Mouse (Mus musculus) embryonic facial prominence, embryonic 10.5 days (tissue): ENCODE results near the gene Ldlrad3. TPM values are rescaled to one million over a fixed set of nuclear protein-coding genes. Genes with fewer than 3 reads are reported as not detected.
A peak's percentile ranks its signal among the peaks of the same experiment; 100 is the strongest.

Experiments
- DNase-seq: peaks from one replicate; pipeline ENCODE4 v3.0.0-alpha.2; 2017; ENCODE audit warnings: low spot score
- H3K27ac ChIP-seq: fragments of 300-500 bp; sonication (generic); replicated peaks from 2 replicates; pipeline ENCODE4 v1.5.1; 2016; ENCODE audit warnings: mild to moderate bottlenecking
- H3K27me3 ChIP-seq: fragments of 300-500 bp; sonication (generic); replicated peaks from 2 replicates; pipeline ENCODE4 v1.6.1; 2016; ENCODE audit warnings: low read depth, mild to moderate bottlenecking; ENCODE audit not compliant: poor library complexity, severe bottlenecking
- H3K36me3 ChIP-seq: fragments of 300-500 bp; sonication (generic); replicated peaks from 2 replicates; pipeline ENCODE4 v1.6.1; 2016; ENCODE audit warnings: mild to moderate bottlenecking, moderate library complexity
- H3K4me1 ChIP-seq: fragments of 300-500 bp; sonication (generic); 2 replicates; pipeline ENCODE4 v1.6.1; 2016
- H3K4me3 ChIP-seq: fragments of 300-500 bp; sonication (generic); 2 replicates; pipeline ENCODE4 v1.5.1; 2016; ENCODE audit warnings: mild to moderate bottlenecking, moderate library complexity
- H3K9me3 ChIP-seq: fragments of 300-500 bp; sonication (generic); 2 replicates; pipeline ENCODE4 v1.6.1; 2016; ENCODE audit warnings: mild to moderate bottlenecking
- WGBS: fragments of 180-500 bp; shearing (Covaris S2); methylation state at CpG from one replicate; pipeline ENCODE4 v1.1.7; 2016; 5-methylcytosine and 5-hydroxymethylcytosine counted together
- polyA plus RNA-seq: library from polyadenylated mRNA; unstranded; fragments of >200 nt; fragmentation: Nextera tagmentation; extraction: Ambion mirVana; gene quantifications from 2 replicates; pipeline ENCODE4 v1.2.1, GENCODE M21; 2016

The Ldlrad3 gene
- polyA plus RNA-seq, 1 experiment from 2014 or later, result 56.5 TPM

- 84% methylated on average over 9 of the region's 9 CpGs for WGBS
- Histone ChIP-seq H3K27ac (no peak overlapping the region), H3K9me3 (no peaks in the 10 kb centered on the region), H3K4me1 (peaks cover 71% of the 10 kb centered on the region), H3K4me3 (no peak overlapping the region), H3K27me3 (no peaks in the 10 kb centered on the region), H3K36me3 (no peaks in the 10 kb centered on the region)
- no peak for DNase-seq
Observed at GRCm38 (mm10) chr2:101983853-101984543, 202.2 kb downstream of the Ldlrad3 start.

DNA sequence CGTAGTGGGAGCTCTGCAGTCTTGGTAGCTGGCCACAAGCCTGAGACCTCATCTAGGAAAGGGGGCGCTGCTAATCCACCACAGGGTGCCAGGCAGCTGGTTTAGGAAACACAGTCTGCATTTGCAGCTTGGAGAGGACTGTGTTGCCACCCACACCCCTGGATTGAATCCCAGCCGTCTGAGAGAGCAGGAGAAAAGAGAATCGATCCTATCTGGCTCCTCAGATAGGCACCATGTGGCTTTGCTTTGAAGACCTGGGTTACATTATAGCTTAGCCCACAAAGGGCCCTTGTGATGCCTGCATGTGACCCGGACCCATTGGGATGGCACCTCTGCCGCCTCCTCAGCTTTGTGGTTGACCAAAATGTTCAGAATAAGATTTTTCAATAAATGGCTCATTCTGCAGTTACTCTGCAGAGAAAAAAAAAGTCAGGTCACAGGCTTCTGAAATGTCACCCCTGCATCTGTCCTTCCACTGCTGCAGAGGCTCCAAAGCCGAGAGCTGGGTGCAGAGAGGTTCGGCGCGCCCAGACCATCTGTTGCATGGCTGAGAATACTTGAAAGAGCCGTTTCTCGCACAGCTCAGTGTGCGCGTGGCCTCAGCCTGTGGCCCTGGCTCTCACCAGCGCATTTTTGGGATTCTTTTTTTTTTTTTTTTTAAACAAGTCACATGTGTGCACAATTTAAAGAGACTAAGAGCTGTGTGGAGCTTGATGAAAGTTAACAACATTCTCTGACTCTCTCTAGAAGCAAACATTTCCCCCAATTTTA is 202.9 kb downstream of the Ldlrad3 start:
- H3K4me1 ChIP-seq, result peaks cover 79% of the 10 kb centered on the region
- no peak overlapping the region for H3K4me3 ChIP-seq
- H3K27me3 ChIP-seq, result no peaks in the 10 kb centered on the region
- DNase-seq, result peak; percentile 69
- no peaks in the 10 kb centered on the region for H3K36me3 ChIP-seq
- H3K27ac ChIP-seq, result peak overlapping the region; percentile 82
- no peaks in the 10 kb centered on the region for H3K9me3 ChIP-seq
- 24% methylated on average over 15 of the region's 15 CpGs for WGBS

DNA sequence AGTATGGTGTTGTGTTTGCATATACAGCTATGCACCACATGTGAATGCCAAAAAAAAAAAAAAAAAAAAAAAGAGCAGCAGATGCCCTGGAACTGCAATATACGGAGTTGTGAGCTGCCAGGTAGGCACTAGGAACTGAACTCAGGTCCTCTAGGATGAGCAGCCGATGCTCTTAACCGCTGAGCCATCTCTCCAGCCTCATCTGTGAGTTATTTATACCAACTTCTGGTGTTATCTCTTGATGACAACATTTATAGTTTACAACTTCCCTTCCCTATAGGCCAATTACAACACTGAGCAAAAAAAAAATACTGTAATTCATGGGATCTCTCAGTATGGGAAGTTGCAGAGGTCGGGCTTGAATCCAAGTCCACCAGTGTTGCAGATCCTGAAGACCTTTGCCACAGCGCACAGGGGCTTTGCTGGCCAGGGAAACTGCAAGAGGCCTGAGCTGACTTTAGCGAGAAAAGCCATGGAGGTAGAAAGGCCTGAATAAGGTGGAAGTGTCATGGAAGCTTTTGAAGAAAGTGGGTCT is 204.2 kb downstream of the Ldlrad3 start:
- WGBS, result 87% methylated on average over 6 of the region's 6 CpGs
- Histone ChIP-seq H3K36me3 (no peaks in the 10 kb centered on the region), H3K27me3 (no peaks in the 10 kb centered on the region), H3K4me1 (peaks cover 84% of the 10 kb centered on the region), H3K27ac (no peak overlapping the region), H3K9me3 (no peaks in the 10 kb centered on the region), H3K4me3 (no peak overlapping the region)
- no peak for DNase-seq

DNA sequence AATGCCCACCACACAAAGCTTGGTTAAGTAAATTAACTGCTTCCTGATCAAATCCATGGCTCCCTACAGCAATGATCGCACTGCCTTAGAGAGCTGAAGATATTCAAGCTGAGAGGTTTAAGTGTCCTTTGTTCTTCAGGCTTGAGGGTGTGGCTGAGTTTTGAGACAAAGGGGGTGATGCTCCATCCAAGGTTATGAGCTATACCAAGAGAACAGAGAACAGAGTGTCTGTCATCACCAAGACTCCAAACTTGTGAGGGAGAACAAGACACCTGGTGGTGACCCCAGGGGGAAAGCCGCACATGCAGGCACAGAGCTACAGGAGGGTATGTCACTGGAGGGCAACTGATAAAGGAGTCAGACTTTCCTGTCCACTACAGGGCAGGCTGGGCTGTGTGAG is 205.0 kb downstream of the Ldlrad3 start:
- Histone ChIP-seq H3K27me3 (no peaks in the 10 kb centered on the region), H3K4me1 (peaks cover 83% of the 10 kb centered on the region), H3K4me3 (no peak overlapping the region), H3K36me3 (no peaks in the 10 kb centered on the region), H3K27ac (0 out of 2 replicates have a peak overlapping the region, but pooled peaks have one; percentile 19), H3K9me3 (no peaks in the 10 kb centered on the region)
- 63% methylated on average over 2 of the region's 2 CpGs for WGBS
- no peak for DNase-seq

GRCm38 (mm10) chr2:101980456-101980947 is 205.7 kb downstream of the Ldlrad3 start:
- H3K27ac ChIP-seq, result no peak overlapping the region
- no peaks in the 10 kb centered on the region for H3K9me3 ChIP-seq
- WGBS, result 59% methylated on average over 8 of the region's 8 CpGs
- no peaks in the 10 kb centered on the region for H3K27me3 ChIP-seq
- no peak overlapping the region for H3K4me3 ChIP-seq
- no peak for DNase-seq
- H3K4me1 ChIP-seq, result peaks cover 81% of the 10 kb centered on the region
- peaks cover 6% of the 10 kb centered on the region for H3K36me3 ChIP-seq

GRCm38 (mm10) chr2:101978534-101979525 is 207.4 kb downstream of the Ldlrad3 start:
- 17% methylated on average over 21 of the region's 21 CpGs for WGBS
- Histone ChIP-seq H3K4me3 (no peak overlapping the region), H3K4me1 (peaks cover 74% of the 10 kb centered on the region), H3K27ac (peak overlapping the region; percentile 81), H3K9me3 (no peaks in the 10 kb centered on the region), H3K27me3 (no peaks in the 10 kb centered on the region), H3K36me3 (peaks cover 7% of the 10 kb centered on the region)
- peak; percentile 67 for DNase-seq

DNA sequence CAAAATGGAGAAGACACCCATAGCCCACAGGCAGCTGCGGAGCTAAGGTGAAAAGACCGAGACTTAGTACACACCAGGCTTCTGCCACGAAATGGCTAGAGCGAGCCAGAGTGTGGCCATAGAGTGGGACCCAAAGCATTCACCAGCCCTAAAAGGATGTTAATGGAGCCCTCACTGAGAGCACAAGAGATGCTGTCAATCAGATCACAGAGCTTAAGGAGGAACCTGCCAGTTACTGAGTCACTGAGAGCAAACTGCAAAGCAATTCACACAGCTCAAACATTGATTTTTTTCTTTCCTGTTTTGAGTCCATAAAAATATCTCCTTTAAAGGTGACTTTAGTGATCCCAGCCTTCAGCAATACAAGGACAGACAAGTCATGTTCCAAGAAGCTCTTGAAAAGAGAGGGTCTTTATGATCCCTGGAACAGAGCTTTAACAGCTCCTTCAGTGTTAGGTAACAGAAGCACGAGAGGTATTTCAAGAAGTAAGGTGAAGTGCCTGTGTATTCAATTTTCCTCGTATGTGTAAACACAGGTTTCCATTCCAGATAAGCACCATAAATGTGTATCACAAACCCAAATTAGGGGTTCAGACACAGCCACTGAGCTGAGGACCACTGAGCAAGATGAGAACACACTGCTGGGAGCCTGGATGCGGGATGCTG is 209.7 kb downstream of the Ldlrad3 start:
- Histone ChIP-seq H3K27ac (peak overlapping the region; percentile 24; the same call in 1 of the 2 replicates), H3K4me3 (no peak overlapping the region), H3K36me3 (peaks cover 7% of the 10 kb centered on the region), H3K27me3 (no peaks in the 10 kb centered on the region), H3K9me3 (no peaks in the 10 kb centered on the region), H3K4me1 (peaks cover 64% of the 10 kb centered on the region)
- WGBS, result 75% methylated on average over 7 of the region's 7 CpGs
- no peak for DNase-seq

- H3K4me1 ChIP-seq, result peaks cover 45% of the 10 kb centered on the region
- H3K27me3 ChIP-seq, result no peaks in the 10 kb centered on the region
- H3K9me3 ChIP-seq, result no peaks in the 10 kb centered on the region
- no peak for DNase-seq
- H3K4me3 ChIP-seq, result no peak overlapping the region
- no peak overlapping the region for H3K27ac ChIP-seq
- whole genome bisulfite sequencing, result 88% methylated on average over 3 of the region's 3 CpGs
- H3K36me3 ChIP-seq, result peaks cover 7% of the 10 kb centered on the region
Observed at GRCm38 (mm10) chr2:101973810-101974209, 212.4 kb downstream of the Ldlrad3 start.

DNA sequence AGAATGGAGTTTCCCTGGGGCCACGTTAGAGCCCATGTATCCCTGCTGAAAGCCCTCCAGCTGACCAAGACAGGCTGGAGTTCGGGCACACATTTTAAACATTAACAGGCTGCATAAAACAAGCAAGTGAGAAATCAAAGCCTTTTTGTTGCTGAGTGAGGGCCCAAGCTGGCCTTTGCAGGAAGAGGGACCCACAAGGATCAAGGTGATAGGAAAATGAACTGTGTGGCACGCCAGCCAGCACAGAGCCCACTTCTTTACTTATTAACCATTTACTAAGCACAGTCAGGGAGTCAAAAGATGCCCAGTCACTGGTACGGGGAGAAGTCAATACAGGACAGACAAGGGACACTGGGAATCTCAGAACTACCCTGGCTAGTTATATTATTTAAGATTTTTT is 218.6 kb downstream of the Ldlrad3 start:
- 0 out of 2 replicates have a peak overlapping the region, but pooled peaks have one; percentile 37 for H3K27ac ChIP-seq
- H3K4me1 ChIP-seq, result peaks cover 66% of the 10 kb centered on the region
- DNase-seq, result no peak
- H3K9me3 ChIP-seq, result no peaks in the 10 kb centered on the region
- 41% methylated on average over 4 of the region's 4 CpGs for WGBS
- H3K27me3 ChIP-seq, result no peaks in the 10 kb centered on the region
- H3K4me3 ChIP-seq, result no peak overlapping the region
- H3K36me3 ChIP-seq, result no peaks in the 10 kb centered on the region

DNA sequence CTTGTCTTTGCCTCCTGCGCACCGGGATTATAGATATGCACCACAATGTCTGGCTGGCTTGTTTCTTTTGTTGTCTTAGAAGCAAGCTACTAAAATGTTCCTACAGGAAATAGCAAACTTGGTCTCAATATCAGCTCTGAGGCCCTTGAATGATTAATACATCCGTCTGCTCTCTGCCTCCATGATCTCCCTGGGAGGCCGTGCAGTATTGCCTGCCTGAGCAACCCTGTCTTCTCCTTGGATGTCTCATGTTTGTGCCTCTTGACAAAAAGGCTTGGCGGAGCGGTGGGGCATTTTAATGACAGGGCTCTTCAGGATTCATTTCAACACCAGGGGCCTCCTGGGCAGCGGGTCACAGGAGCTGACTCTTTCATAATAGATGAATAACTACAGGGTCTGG is 219.0 kb downstream of the Ldlrad3 start:
- no peaks in the 10 kb centered on the region for H3K36me3 ChIP-seq
- DNase-seq, result no peak
- WGBS, result 65% methylated on average over 7 of the region's 7 CpGs
- H3K4me3 ChIP-seq, result no peak overlapping the region
- H3K4me1 ChIP-seq, result peaks cover 66% of the 10 kb centered on the region
- H3K27me3 ChIP-seq, result no peaks in the 10 kb centered on the region
- no peaks in the 10 kb centered on the region for H3K9me3 ChIP-seq
- H3K27ac ChIP-seq, result 0 out of 2 replicates have a peak overlapping the region, but pooled peaks have one; percentile 37

- Histone ChIP-seq H3K9me3 (no peaks in the 10 kb centered on the region), H3K4me3 (no peak overlapping the region), H3K27me3 (no peaks in the 10 kb centered on the region), H3K4me1 (peaks cover 66% of the 10 kb centered on the region), H3K27ac (no peak overlapping the region), H3K36me3 (no peaks in the 10 kb centered on the region)
- DNase-seq, result no peak
- 77% methylated on average over 4 of the region's 4 CpGs for WGBS
Observed at GRCm38 (mm10) chr2:101966017-101966416, 220.2 kb downstream of the Ldlrad3 start.
